In the genomic region with DNA sequence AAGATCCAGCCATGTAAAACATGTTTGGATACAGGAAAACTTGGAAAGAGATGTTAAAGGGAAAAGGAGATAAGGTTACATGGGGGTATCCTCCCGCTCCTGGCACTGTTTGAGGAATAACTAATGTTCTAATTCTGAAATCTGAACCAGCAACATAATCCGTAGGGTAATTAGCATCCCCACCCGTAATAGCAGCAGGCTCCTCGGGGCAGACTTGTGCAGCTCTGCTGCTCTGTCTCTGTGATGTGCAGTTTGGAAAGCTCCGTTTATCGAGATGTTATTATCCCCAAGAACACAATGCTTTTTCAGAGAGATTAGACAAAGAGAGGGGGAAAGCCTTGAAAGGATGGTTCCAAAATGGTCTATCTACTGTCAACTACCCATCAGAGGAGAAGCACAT, we compare ENCODE assay signal across 21 mouse cellular contexts.
"Had no signal": no experiment of that assay in that cellular context is flagged by ENCODE, and none has a peak within 500 bp of the region (broad histone marks: within the 10 kb centered on the region; RNA-seq: fewer than 3 reads in every experiment).

No protein-coding gene starts in this region.

- DNase-seq: kidney, postnatal 14 days; layer of hippocampus, adult 9-11 months; liver; lung, adult 18-20 months; lung, postnatal 10 days; lung, postnatal 36 days; retina, postnatal 1 day; right cerebral cortex, postnatal 25 days; spleen, adult 18-20 months; thymus, postnatal 25 days had no signal

- H3K9ac ChIP-seq: limb, embryonic 13.5 days; liver, embryonic 12.5 days; liver, embryonic 15.5 days; lung, embryonic 15.5 days; midbrain, embryonic 15.5 days; neural tube, embryonic 13.5 days; stomach, embryonic 15.5 days had no signal

- ATAC-seq: liver, embryonic 12.5 days; midbrain, embryonic 15.5 days had no signal

- H3K27ac ChIP-seq: layer of hippocampus, adult 2 months; limb, embryonic 10.5 days; limb, embryonic 13.5 days; liver, embryonic 12.5 days; liver, embryonic 15.5 days; lung, embryonic 15.5 days; midbrain, embryonic 10.5 days; midbrain, embryonic 15.5 days; neural tube, embryonic 13.5 days; stomach, embryonic 15.5 days had no signal

- H3K4me1 ChIP-seq: midbrain, embryonic 15.5 days; neural tube, embryonic 13.5 days had no signal

- H3K36me3 ChIP-seq: limb, embryonic 10.5 days; limb, embryonic 13.5 days; liver, embryonic 12.5 days; liver, embryonic 15.5 days; lung, embryonic 15.5 days; midbrain, embryonic 10.5 days; midbrain, embryonic 15.5 days; neural tube, embryonic 13.5 days; stomach, embryonic 15.5 days had no signal

- H3K9me3 ChIP-seq: limb, embryonic 10.5 days; limb, embryonic 13.5 days; liver, embryonic 12.5 days; liver, embryonic 15.5 days; lung, embryonic 15.5 days; megakaryocyte, embryonic 14.5 days; midbrain, embryonic 10.5 days; midbrain, embryonic 15.5 days; neural tube, embryonic 13.5 days; stomach, embryonic 15.5 days had no signal

- H3K4me3 ChIP-seq: layer of hippocampus, adult 2 months; limb, embryonic 10.5 days; limb, embryonic 13.5 days; liver, embryonic 12.5 days; liver, embryonic 15.5 days; lung, embryonic 15.5 days; megakaryocyte, embryonic 14.5 days; midbrain, embryonic 10.5 days; midbrain, embryonic 15.5 days; neural tube, embryonic 13.5 days; stomach, embryonic 15.5 days had no signal

- H3K4me2 ChIP-seq: limb, embryonic 13.5 days; liver, embryonic 12.5 days; liver, embryonic 15.5 days; lung, embryonic 15.5 days; midbrain, embryonic 15.5 days; neural tube, embryonic 13.5 days; stomach, embryonic 15.5 days had no signal
